Mouse (Mus musculus) embryonic facial prominence, embryonic 11.5 days (tissue): ENCODE measurements around the gene Shoc2. TPM values are rescaled to one million over a fixed set of nuclear protein-coding genes. Genes with fewer than 3 reads are reported as not detected.
"Not testable (repeated sequence)": the region's sequence is repeated elsewhere in the genome, so short reads cannot be mapped to it uniquely, and the experiment has no call there.

Source experiments
- ATAC-seq: fragments of 200-750 bp; cut with Nextera tagmentation; replicated peaks from 2 replicates; pipeline ENCODE4 v1.8.0; 2017; ENCODE audit warnings: low read depth; ENCODE audit not compliant: insufficient number of reproducible peaks, low FRiP score, low TSS enrichment
- DNase-seq: peaks from one replicate; pipeline ENCODE4 v3.0.0-alpha.2; 2015; ENCODE audit warnings: low spot score
- H3K27ac ChIP-seq: fragments of 300-500 bp; sonication (generic); replicated peaks from 2 replicates; pipeline ENCODE4 v1.5.1; 2014; ENCODE audit warnings: mild to moderate bottlenecking, low read depth, low read length, control low read depth
- H3K27me3 ChIP-seq: fragments of 300-500 bp; sonication (generic); 2 replicates; pipeline ENCODE4 v1.6.1; 2014; ENCODE audit warnings: mild to moderate bottlenecking, low read length, moderate library complexity, mixed read lengths; ENCODE audit not compliant: control insufficient read depth, insufficient read depth
- H3K36me3 ChIP-seq: fragments of 300-500 bp; sonication (generic); replicated peaks from 2 replicates; pipeline ENCODE4 v1.6.1; 2014; ENCODE audit warnings: low read depth, mild to moderate bottlenecking, low read length, moderate library complexity, mixed read lengths; ENCODE audit not compliant: control insufficient read depth, insufficient read depth
- H3K4me1 ChIP-seq: fragments of 300-500 bp; sonication (generic); 2 replicates; pipeline ENCODE4 v1.6.1; 2014; ENCODE audit warnings: low read length, mixed read lengths; ENCODE audit not compliant: control insufficient read depth, insufficient read depth
- H3K4me2 ChIP-seq: fragments of 300-500 bp; sonication (generic); 2 replicates; pipeline ENCODE4 v1.6.1; 2014; ENCODE audit warnings: low read depth, mild to moderate bottlenecking, control low read depth, low read length, moderate library complexity
- H3K4me3 ChIP-seq: fragments of 300-500 bp; sonication (generic); 2 replicates; pipeline ENCODE4 v1.5.1; 2014; ENCODE audit warnings: low read depth, low read length, control low read depth
- H3K9ac ChIP-seq: fragments of 300-500 bp; sonication (generic); replicated peaks from 2 replicates; pipeline ENCODE4 v1.6.1; 2014; ENCODE audit warnings: mild to moderate bottlenecking, control low read depth, low read length
- H3K9me3 ChIP-seq: fragments of 300-500 bp; sonication (generic); replicated peaks from 2 replicates; pipeline ENCODE4 v1.6.1; 2016; ENCODE audit warnings: mild to moderate bottlenecking, low read length, inconsistent platforms, mixed read lengths; ENCODE audit not compliant: control insufficient read depth
- WGBS: fragments of 180-500 bp; shearing (Covaris S2); extraction: QIAGEN DNeasy Blood & Tissue Kit; methylation state at CpG from one replicate; pipeline ENCODE4 v1.1.7; 2014; 5-methylcytosine and 5-hydroxymethylcytosine counted together
- polyA plus RNA-seq: library from polyadenylated mRNA; unstranded; fragments of >200 nt; fragmentation: Nextera tagmentation; extraction: Ambion mirVana; gene quantifications from 2 replicates; pipeline ENCODE4 v1.2.1, GENCODE M21; 2014

Gene Shoc2
- polyA plus RNA-seq, 1 experiment from 2014 or later = 79.7 TPM

DNA sequence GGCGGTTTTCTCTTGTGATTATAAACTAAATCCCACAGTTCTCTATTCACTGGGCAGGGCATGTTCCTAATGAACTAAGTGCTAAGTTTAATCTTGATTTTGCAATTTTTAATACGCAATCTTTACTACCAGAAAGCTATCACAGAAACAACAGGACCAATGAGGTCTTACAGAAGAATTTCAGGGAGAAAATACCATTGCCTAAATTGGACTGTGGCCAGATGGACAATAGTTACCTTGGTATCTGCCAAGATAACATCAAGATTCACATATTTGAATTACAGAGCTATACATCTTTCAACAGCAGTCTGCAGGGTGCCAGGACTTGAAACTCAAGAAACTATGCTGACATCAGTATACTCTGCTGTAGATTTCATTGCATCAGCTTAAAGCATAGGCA, 1.8 kb upstream of the Shoc2 start:
- H3K9ac ChIP-seq = no peak overlapping the region
- no peaks in the 10 kb centered on the region for H3K9me3 ChIP-seq
- no peak overlapping the region for H3K4me2 ChIP-seq
- no peak for ATAC-seq
- no peaks in the 10 kb centered on the region for H3K4me1 ChIP-seq
- no peak overlapping the region for H3K4me3 ChIP-seq
- H3K36me3 ChIP-seq = no peaks in the 10 kb centered on the region; the same call in 1 of the 2 replicates
- H3K27me3 ChIP-seq = no peaks in the 10 kb centered on the region
- WGBS = 93% methylated on average over 2 of the region's 2 CpGs
- DNase-seq = no peak
- no peak overlapping the region for H3K27ac ChIP-seq

DNA sequence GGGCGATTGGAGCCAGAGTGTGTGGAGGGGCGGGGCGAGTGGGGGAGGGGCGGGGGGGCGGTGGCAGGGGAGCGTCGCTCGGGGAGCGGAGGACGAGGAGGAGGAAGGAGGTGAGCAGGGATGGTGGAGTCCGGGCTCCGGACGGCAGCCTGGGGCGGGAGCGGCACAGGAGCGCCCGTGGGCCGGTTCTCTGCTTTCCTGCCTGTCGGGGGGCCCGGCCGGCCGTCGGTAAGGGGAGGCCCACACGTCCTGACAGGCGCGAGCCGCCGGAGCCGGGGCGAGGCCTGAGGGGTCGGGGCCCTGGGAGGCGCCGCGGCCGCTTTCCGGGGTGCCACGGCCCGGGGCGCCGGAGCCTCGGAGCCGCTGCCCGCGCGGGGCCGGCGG, 672 bp downstream of the Shoc2 start:
- ATAC-seq (peak; percentile 71), DNase-seq (no peak)
- Histone ChIP-seq H3K9me3 (no peaks in the 10 kb centered on the region), H3K27me3 (no peaks in the 10 kb centered on the region), H3K4me1 (no peaks in the 10 kb centered on the region), H3K27ac (peak overlapping the region; percentile 97), H3K4me3 (peak overlapping the region; percentile 91), H3K9ac (peak overlapping the region; percentile 92), H3K36me3 (no peaks in the 10 kb centered on the region), H3K4me2 (peak overlapping the region; percentile 46)
- WGBS = under 1% methylated on average over 32 of the region's 47 CpGs

DNA sequence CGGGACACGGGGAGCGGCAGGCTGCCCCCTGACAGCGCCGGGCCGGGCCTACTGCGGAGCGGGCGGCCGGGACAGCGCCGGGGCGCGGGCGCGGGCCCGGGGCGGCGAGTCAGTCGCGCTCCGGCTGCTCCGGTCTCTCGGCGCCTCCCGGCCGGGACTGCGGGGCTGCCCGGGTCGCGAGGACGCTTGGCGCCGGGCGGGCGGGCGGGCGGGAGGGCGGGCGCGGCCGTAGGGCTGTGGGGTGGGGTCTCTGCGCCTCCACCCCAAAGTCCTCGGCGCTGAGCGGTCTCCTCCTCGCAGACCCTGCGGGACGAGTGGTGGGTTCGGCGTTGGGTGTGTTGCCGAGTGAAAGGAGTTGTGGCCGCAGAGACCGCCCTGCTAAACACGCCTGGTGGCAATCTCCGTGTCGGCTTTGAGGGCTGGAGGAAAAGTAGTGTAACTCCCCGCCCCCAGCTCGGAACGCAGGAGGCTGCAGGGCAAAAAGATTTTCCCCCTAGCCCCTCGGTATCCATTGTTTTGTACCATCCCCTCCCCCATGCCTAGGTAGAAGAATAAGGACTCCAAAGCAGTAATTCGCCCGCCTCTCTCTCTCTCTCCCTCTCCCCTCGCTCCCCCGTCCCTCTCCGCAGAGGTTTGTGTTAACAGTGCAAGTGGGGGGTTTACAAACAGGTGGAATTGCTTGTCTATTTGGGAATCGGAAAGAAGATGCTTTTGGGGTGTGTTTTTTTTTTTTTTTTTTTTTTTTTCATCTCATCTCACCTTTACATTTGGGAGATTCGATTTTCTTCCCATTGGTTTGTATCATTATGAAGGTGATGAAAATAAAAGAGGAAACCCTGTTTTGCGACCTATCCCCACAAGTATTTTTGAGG, 1.3 kb downstream of the Shoc2 start:
- DNase-seq = peak; percentile 76
- Histone ChIP-seq H3K4me1 (no peaks in the 10 kb centered on the region), H3K4me3 (peak overlapping the region; percentile 91), H3K27me3 (no peaks in the 10 kb centered on the region), H3K36me3 (no peaks in the 10 kb centered on the region), H3K9me3 (no peaks in the 10 kb centered on the region), H3K27ac (peak overlapping the region; percentile 97), H3K9ac (peak overlapping the region; percentile 92), H3K4me2 (peak overlapping the region; percentile 46)
- under 1% methylated on average over 60 of the region's 69 CpGs for WGBS
- peak; percentile 42 for ATAC-seq

DNA sequence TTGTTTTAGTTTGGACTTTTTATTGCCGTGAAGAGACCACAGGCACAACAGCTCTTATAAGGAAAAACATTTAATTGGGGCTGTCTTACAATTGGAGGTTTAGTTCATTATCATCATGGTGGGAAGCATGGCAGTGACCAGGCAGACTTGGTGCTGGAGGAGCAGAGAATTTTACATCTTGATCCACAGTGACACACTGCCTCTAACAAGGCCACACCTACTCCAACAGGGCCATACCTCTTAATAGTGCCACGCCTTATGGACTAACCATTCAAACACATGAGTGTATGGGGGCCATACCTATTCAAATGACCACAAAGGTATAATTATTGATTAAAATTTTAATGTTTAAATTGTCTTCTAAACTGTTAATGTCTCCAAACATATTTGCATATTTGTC, 13.4 kb downstream of the Shoc2 start:
- Histone ChIP-seq H3K4me3 (no peak overlapping the region), H3K4me1 (no peaks in the 10 kb centered on the region), H3K9me3 (no peaks in the 10 kb centered on the region), H3K9ac (no peak overlapping the region), H3K27me3 (no peaks in the 10 kb centered on the region), H3K36me3 (no peaks in the 10 kb centered on the region), H3K27ac (no peak overlapping the region), H3K4me2 (no peak overlapping the region)
- 93% methylated on average over 2 of the region's 2 CpGs for WGBS
- ATAC-seq = no peak
- no peak for DNase-seq

DNA sequence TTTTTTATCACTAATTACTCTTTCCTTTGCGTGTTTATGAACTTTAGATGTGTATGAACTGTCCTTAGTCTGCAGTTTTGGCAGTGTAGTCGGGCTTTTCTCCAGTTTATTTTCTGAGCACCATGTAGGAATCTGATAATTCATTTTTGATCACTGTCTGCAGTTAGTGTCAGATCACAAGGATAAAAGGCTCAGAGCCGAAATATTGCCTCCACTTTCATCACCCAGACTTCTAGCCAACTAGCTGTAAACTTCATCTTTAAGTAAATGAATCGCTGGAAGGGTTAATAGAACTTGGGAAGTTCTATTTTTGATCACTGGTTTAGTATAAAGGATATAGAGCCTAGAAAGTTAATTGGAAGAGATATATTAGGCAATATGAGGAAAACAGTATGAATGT, 18.4 kb downstream of the Shoc2 start:
- H3K36me3 ChIP-seq = no peaks in the 10 kb centered on the region
- no peak overlapping the region for H3K27ac ChIP-seq
- H3K4me2 ChIP-seq = no peak overlapping the region
- WGBS = 97% methylated on average over 4 of the region's 4 CpGs
- no peaks in the 10 kb centered on the region for H3K27me3 ChIP-seq
- no peak overlapping the region for H3K9ac ChIP-seq
- no peak overlapping the region for H3K4me3 ChIP-seq
- DNase-seq (no peak), ATAC-seq (no peak)
- no peaks in the 10 kb centered on the region for H3K9me3 ChIP-seq
- H3K4me1 ChIP-seq = no peaks in the 10 kb centered on the region

DNA sequence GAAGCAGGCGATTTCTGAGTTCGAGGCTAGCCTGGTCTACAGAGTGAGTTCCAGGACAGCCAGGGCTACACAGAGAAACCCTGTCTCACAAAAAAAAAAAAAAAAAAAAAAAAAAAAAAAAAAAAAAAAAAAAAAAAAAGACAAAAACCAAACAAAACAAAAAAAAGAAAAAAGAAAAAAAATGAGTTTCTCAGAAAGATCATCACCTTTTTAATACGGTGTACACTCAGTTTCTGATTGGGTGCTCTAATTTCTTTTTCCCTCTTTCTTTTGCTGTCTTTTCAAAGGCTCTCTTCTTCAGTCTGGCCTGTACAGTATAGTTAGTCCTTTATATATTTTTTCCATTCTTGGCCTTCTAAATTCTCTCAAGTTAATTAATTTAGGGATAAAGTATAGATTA, 20.2 kb downstream of the Shoc2 start:
- H3K9me3 ChIP-seq, H3K4me2 ChIP-seq, H3K36me3 ChIP-seq, H3K27me3 ChIP-seq, ATAC-seq, H3K9ac ChIP-seq, H3K4me3 ChIP-seq, H3K27ac ChIP-seq, DNase-seq, H3K4me1 ChIP-seq: not testable (repeated sequence)
- WGBS = 98% methylated on average over 3 of the region's 3 CpGs

DNA sequence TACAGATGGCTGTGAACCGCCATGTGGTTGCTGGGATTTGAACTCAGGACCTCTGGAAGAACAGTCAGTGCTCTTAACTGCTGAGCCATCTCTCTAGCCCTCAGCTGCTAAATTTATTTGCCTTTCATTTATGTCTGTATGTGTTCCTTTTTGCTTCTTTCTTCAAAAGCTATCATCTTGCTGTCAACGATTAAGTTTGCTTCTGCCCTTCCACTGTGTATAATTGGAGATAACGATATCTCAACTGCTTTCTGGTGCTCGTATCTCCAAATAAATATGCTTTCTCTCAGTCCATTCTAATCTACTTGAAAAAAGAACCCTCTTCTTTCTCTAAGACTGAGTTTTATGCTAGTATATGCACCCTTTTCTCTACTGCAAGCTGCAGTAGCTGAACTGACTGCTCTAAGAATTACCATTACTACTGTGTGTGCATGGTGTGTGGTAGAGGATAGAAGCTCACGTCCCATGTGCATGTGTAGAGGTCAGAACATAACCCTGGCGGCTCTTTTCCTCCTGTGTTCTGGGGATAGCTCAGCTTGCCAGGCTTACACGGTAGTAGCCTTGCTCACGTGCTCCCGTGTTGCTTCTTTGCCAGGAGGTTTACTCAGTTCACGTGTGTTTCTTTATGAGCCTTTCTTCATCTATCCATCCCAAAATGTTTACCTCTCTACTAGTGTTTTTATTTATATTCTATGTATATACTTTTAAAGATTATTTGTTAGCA, 21.0 kb downstream of the Shoc2 start:
- Histone ChIP-seq H3K36me3 (no peaks in the 10 kb centered on the region), H3K27ac (no peak overlapping the region), H3K4me1 (no peaks in the 10 kb centered on the region), H3K4me2 (no peak overlapping the region), H3K27me3 (no peaks in the 10 kb centered on the region), H3K9me3 (no peaks in the 10 kb centered on the region), H3K9ac (no peak overlapping the region), H3K4me3 (no peak overlapping the region)
- no peak for DNase-seq
- no peak for ATAC-seq
- 90% methylated on average over 10 of the region's 10 CpGs for WGBS

DNA sequence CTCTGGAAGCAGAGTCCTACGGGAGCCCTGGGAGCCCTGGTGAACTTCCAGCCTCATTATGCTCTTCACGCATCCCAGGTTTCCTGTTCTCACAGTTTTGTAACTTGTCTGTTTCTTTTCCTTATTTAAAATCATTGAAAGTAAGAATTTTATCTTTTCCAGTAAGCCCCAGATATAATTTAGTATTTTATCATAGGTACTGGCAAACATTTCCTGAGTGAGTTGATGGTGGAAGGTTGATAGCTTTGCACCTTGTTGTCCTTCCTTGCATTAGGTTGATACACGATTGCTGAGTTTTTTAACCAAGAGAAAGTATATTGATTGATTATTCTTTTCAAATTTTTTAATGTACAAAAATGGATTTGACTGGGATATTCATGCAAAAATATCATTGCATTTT, 25.1 kb downstream of the Shoc2 start:
- H3K27me3 ChIP-seq = no peaks in the 10 kb centered on the region
- H3K4me1 ChIP-seq = no peaks in the 10 kb centered on the region
- DNase-seq (no peak), ATAC-seq (no peak)
- no peaks in the 10 kb centered on the region for H3K9me3 ChIP-seq
- no peak overlapping the region for H3K9ac ChIP-seq
- no peak overlapping the region for H3K4me2 ChIP-seq
- H3K27ac ChIP-seq = no peak overlapping the region
- 83% methylated on average over 3 of the region's 3 CpGs for WGBS
- H3K4me3 ChIP-seq = no peak overlapping the region
- no peaks in the 10 kb centered on the region for H3K36me3 ChIP-seq
